Mouse (Mus musculus) gastrocnemius, postnatal 36 days (tissue): Measurements from ENCODE around the gene Ifnar1. TPM values are rescaled to one million over a fixed set of nuclear protein-coding genes. Genes with fewer than 3 reads are reported as not detected.
"Not testable (repeated sequence)": the region's sequence is repeated elsewhere in the genome, so short reads cannot be mapped to it uniquely, and the experiment has no call there.

Experiments used
- DNase-seq, 2 experiments: peaks; one replicate each; pipeline ENCODE4 v3.0.0; 2022
- intact Hi-C: fragments of 180-260 bp; cut with DNase I; formaldehyde crosslinking; loops from one replicate; pipeline ENCODE4 v1.15.1; 2025
- total RNA-seq, 2 experiments: library from RNA; stranded (reverse); gene quantifications; 2 replicates each; pipeline ENCODE4 v1.2.3; 2021

Ifnar1 gene
- total RNA-seq, 2 experiments from 2014 or later = 9.6 to 11.3 TPM

- intact Hi-C loops = no loop called here
- no peak for DNase-seq
Measured at GRCm38 (mm10) chr16:91496206-91496605, 11.2 kb downstream of the Ifnar1 start.

GRCm38 (mm10) chr16:91496766-91497165, 11.7 kb downstream of the Ifnar1 start:
- intact Hi-C loops = no loop called here
- no peak for DNase-seq

DNA sequence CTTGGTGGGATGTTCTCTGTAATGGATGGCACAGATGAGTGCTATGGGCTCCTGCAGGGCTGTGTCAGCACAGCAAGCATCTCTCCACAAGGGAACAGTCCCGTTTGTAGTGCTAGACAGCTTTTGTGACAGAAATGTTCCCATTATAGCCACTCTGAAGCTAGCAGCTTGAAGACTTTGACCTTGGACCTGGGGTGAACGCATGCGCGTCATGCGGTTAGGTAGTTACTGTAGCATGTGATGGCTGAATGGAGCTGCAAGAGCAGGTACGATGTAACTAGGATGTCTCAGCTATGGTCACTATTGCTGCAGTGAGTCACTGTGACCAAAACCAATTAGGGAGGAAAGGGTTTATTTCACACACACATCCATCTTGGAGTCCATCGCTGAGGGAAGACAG, 13.0 kb downstream of the Ifnar1 start:
- no peak for DNase-seq
- intact Hi-C loops = no loop called here

DNA sequence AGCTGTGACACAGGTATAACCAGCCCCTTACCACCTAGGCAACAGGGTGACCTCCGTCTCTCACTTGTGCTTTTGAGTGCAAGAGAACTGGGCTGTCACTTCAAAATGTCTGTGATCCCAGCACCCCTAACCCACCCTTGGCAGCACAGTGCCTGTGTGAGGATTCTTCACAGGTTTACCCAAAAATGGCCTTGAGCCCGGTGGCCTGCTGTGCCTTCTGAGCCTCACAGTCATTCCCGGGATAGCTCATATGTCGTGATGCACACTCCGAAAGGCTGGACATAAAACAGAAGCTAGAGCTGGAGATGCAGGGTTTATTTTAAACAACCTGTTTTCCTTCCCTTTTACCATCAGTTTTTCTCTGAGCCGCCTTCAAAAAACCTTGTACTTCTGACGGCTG, 19.7 kb downstream of the Ifnar1 start:
- intact Hi-C loops = no loop called here
- no peak for DNase-seq

- intact Hi-C loops = no loop called here
- peak; percentile 57 to 65 for DNase-seq
Measured at GRCm38 (mm10) chr16:91505116-91505601, 20.1 kb downstream of the Ifnar1 start.

DNA sequence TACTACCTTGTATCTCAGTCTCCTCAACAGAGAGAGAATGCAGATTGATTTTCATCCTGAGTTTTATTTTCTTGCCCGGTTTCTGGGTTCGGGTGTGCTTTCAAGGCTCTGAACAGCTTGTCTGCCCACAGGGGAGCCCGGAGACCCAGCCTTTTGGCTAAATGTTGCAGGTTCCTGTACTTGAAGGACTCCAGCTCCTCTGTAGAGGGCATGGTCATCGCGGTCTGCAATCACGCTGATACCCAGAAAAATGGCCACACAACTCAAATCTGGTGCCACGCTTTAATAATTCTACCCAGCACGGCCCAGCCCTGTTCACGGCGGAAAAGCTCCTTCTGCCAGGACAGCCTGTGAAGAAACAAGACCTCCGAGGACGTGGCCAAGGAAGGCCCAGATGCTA, 21.4 kb downstream of the Ifnar1 start:
- no peak for DNase-seq
- intact Hi-C loops = no loop called here

DNA sequence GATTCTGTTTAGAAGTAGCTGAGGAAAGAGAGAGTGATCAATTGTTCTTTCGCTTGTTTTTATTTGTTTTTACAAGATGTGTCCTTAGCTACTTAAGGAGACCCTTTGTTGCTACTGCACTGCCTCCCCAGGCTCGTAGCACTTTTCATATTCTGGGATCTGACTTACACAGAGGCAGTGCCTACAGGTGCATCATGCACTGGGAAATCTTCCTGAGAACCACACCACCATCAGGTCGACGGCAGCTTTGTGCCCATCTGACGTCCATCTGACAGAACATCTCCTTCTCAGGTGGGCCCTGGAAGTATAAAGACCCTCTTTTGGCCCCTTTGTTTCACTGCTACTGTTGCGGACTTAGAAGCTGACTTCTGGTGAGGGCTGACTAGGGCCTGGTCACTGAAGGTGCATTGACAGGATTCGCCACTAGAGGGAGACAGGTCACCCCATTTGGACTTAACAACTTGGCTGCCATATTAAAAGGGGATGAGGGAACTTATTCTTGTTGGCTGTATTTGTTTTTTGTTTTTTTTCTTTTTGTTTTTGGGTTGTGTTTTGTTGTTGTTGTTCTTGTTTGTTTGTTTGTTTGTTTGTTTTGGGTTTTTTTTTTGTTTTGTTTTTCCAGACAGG, 27.2 kb downstream of the Ifnar1 start:
- intact Hi-C loops = loop anchor here (1.0 kb wide), 1 partner anchor 49 kb away; no protein-coding TSS in a partner anchor

GRCm38 (mm10) chr16:91513099-91513498, 28.1 kb downstream of the Ifnar1 start:
- no peak for DNase-seq
- intact Hi-C loops = no loop called here

More for the DNA sequence above, 27.2 kb downstream of the Ifnar1 start:
- peak; percentile 69 to 70 for DNase-seq

GRCm38 (mm10) chr16:91517020-91517419, 32.0 kb downstream of the Ifnar1 start:
- intact Hi-C loops = no loop called here
- DNase-seq = no peak

- DNase-seq = no peak
- intact Hi-C loops = no loop called here
Measured at GRCm38 (mm10) chr16:91522040-91522439, 37.0 kb downstream of the Ifnar1 start.

DNA sequence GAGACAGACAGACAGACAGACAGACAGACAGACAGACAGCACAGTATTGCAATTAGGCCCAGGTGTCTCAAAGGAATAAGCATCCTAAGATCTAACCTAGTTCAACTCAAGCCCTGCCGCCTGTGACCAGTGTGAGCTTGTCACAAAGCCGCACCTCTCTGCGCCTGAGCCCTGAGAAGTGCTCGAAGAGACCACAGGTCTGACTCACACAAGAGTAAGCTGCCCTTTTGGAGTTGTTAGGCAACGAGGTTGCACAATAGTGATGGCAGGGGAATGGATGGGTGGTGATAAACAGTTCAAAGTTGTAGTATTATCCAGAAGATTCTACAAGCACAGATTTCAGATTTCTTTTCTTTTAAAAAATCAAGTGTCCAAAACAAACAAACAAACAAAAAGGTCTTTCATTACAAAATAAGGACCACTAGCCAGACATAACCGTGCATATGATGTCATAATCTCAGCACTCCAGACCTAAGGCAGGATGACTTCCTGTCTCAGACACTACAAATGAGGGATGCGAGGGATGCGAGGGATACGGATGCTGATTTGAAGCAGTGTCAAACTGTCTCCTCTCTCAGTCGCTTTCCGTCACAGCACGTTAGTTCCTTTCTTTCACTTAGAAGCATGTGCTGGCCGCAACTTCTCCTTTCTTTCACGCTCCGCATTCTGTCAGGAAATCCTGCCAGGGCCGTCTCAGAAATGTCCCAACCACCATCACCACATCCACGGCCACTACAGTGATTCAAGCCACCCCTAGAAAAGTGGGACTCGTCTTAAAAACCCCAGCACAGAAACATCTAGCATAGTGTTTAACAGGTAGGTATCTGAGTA, 37.7 kb downstream of the Ifnar1 start:
- intact Hi-C loops = no loop called here
- DNase-seq = no peak

GRCm38 (mm10) chr16:91524206-91524605, 39.2 kb downstream of the Ifnar1 start:
- intact Hi-C loops = no loop called here
- DNase-seq = no peak

- intact Hi-C loops = no loop called here
- no peak for DNase-seq
Measured at GRCm38 (mm10) chr16:91526274-91526673, 41.2 kb downstream of the Ifnar1 start.

GRCm38 (mm10) chr16:91527051-91527450, 42.0 kb downstream of the Ifnar1 start:
- intact Hi-C loops = no loop called here
- peak; percentile 26 to 31 for DNase-seq

GRCm38 (mm10) chr16:91527500-91527899, 42.5 kb downstream of the Ifnar1 start:
- DNase-seq = no peak
- intact Hi-C loops = no loop called here

DNA sequence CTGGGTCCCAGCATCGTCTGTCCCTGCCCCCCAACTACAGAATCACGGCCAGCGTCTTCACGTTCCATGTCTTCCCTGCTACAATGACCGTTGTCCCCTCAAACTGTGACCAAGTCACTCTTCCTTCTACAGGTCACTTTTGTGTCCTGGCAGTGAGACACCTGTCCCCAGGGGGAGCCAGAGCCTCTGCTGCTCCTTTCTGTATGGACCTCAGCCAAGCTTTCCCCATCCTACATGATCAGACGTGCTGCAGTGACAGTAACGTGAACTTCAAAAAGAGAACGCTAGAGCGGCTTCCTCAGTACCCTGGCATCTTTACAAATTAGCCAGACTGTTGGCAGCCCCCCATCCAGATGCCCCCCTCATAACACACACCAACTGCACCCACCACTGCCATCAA, 43.5 kb downstream of the Ifnar1 start:
- no peak for DNase-seq
- intact Hi-C loops = no loop called here

DNA sequence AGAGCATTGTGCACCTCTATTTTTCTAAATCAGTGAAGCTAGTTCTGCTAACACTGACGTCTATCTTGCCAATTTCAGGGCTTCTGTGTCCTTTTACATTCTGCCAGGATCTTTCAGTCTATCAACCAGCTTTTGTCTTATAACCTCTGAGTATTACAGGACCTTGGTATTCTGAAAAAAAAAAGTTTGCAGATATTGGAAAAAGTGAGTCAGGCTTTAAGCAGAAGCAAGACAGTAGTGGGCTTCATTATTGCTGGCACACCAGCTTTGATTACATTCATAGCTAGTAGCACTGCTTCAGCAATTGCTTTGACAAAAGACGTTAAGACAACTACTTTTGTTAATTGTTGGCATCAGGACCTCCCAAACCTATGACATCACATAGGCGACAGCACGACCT, 45.8 kb downstream of the Ifnar1 start:
- intact Hi-C loops = not testable (repeated sequence)

DNA sequence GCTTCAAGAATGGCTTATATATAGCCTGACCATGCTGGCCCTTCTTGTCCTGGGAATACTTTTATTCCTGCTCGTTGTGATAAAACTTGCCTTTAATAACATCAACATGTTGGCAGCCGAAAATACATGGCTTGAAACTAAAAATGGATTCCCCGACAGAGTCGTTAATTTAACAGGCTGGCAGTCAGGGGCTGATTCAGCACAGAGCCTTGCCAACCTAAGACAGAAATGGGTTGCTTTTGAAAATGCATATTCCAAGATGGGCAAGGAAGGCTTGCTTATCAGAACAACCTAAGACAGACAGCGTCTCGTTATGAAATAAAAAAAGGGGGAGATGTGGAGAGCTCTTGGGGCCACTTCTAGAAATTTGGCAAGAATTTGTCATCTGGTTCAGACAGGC, 46.8 kb downstream of the Ifnar1 start:
- intact Hi-C loops = no loop called here
- DNase-seq = no peak

More for the DNA sequence above, 45.8 kb downstream of the Ifnar1 start:
- DNase-seq = not testable (repeated sequence)

- intact Hi-C loops = no loop called here
Measured at GRCm38 (mm10) chr16:91532429-91532828, 47.4 kb downstream of the Ifnar1 start.

GRCm38 (mm10) chr16:91533097-91534001, 48.3 kb downstream of the Ifnar1 start:
- DNase-seq = no peak
- intact Hi-C loops = no loop called here

More at GRCm38 (mm10) chr16:91532429-91532828, 47.4 kb downstream of the Ifnar1 start:
- no peak for DNase-seq

DNA sequence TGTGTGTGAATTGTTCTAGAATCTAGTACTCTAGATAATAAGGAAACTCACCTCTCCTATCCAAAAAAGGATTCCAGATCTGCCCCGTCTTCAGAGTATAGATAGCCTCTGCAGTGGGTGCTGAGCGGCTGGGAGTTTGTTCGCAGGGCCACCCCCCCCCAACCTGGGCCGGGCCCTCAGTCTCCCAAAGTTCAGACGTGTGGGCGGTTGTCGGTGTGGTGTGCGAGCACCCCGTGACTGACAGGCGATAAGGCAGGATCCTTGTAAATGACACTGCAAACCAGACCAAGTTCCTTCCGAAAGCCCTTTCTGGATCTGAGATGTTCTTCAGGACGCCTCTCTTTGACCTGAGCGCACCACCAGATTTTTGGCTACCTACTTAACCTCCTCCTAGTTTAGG, 49.4 kb downstream of the Ifnar1 start:
- DNase-seq = no peak
- intact Hi-C loops = no loop called here
